Mouse (Mus musculus): Measurements from ENCODE around the gene Htr5b.

DNA sequence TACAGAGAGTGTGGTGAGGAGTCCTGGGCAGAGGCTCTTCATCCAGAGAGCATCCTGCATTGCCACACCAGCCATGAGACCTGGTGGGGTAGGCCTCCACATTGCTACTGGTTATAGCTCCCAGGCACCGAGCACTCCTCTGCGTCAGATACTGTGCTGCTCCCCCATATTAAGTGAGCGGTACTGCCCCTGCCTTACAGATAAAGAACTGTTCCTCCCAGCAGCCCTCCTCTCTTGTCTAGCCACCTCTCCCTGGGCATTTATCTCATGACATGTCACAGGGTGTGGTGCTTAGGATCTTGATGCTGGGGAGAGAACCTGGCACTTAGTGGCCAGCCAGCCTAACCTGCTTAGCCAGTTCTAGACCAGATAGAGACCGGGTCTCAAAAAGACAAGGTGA, 31.2 kb downstream of the Htr5b start:
- TF ChIP-seq USF1 (IDR thresholded peaks at IDR 0.05; ENCODE audit: low read depth) = no peak
- TF ChIP-seq CTCF (IDR thresholded peaks at IDR 0.05; ENCODE audit: control insufficient read depth, insufficient read depth, insufficient read length) = no peak
- no peak for TF ChIP-seq MAX (IDR thresholded peaks at IDR 0.05)
- no peak for TF ChIP-seq CEBPB (IDR thresholded peaks at IDR 0.05; ENCODE audit: low read depth)

Measured in C2C12 (cell line).